Mouse (Mus musculus): ENCODE results near the gene Ropn1. TPM values are rescaled to one million over a fixed set of nuclear protein-coding genes. Genes with fewer than 3 reads are reported as not detected.
A peak's percentile ranks its signal among the peaks of the same experiment; 100 is the strongest.

Gene Ropn1
- polyA plus RNA-seq (2014; fragmentation: Nextera tagmentation; extraction: Ambion mirVana) = 0.24 TPM in 1 of 2 replicates, not detected in the other

- ATAC-seq (ENCODE audit: low FRiP score) = no peak
- no peak for DNase-seq (ENCODE audit: low spot score)
- Histone ChIP-seq H3K9me3 (ENCODE audit: control insufficient read depth, low read length) (no peaks in the 10 kb centered on the region), H3K27ac (no peak within 1 kb of the TSS), H3K4me1 (replicated peaks; ENCODE audit: control insufficient read depth, insufficient read depth, low read length) (no peaks in the 10 kb centered on the region), H3K4me3 (replicated peaks; ENCODE audit: low read length) (no peak within 1 kb of the TSS), H3K27me3 (ENCODE audit: control insufficient read depth, insufficient read depth, low read length) (no peaks in the 10 kb centered on the region), H3K4me2 (replicated peaks) (no peak within 1 kb of the TSS), H3K36me3 (replicated peaks; ENCODE audit: control insufficient read depth, insufficient read depth) (no peaks in the 10 kb centered on the region), H3K9ac (no peak within 1 kb of the TSS)
- WGBS = 64% methylated on average over 7 of the region's 7 CpGs
Measured at GRCm38 (mm10) chr16:34649621-34650020, at the start of gene Ropn1. Gene Ropn1 (plus strand): TSS chr16:34649921.

- Histone ChIP-seq H3K27ac (no peak overlapping the region), H3K9ac (no peak overlapping the region), H3K36me3 (replicated peaks; ENCODE audit: control insufficient read depth, insufficient read depth) (no peaks in the 10 kb centered on the region), H3K27me3 (ENCODE audit: control insufficient read depth, insufficient read depth, low read length) (no peaks in the 10 kb centered on the region), H3K4me3 (replicated peaks; ENCODE audit: low read length) (no peak overlapping the region), H3K4me1 (replicated peaks; ENCODE audit: control insufficient read depth, insufficient read depth, low read length) (no peaks in the 10 kb centered on the region), H3K9me3 (ENCODE audit: control insufficient read depth, low read length) (no peaks in the 10 kb centered on the region), H3K4me2 (replicated peaks) (no peak overlapping the region)
- DNase-seq (ENCODE audit: low spot score) = no peak
- ATAC-seq (ENCODE audit: low FRiP score) = no peak
- WGBS = 76% methylated on average over 4 of the region's 4 CpGs
Measured at GRCm38 (mm10) chr16:34601954-34602353, 47.8 kb upstream of the Ropn1 start.

GRCm38 (mm10) chr16:34603076-34603475 is 46.6 kb upstream of the Ropn1 start:
- Histone ChIP-seq H3K4me2 (replicated peaks) (no peak overlapping the region), H3K4me1 (replicated peaks; ENCODE audit: control insufficient read depth, insufficient read depth, low read length) (no peaks in the 10 kb centered on the region), H3K36me3 (replicated peaks; ENCODE audit: control insufficient read depth, insufficient read depth) (no peaks in the 10 kb centered on the region), H3K27me3 (ENCODE audit: control insufficient read depth, insufficient read depth, low read length) (no peaks in the 10 kb centered on the region), H3K4me3 (replicated peaks; ENCODE audit: low read length) (no peak overlapping the region), H3K9me3 (ENCODE audit: control insufficient read depth, low read length) (no peaks in the 10 kb centered on the region), H3K27ac (no peak overlapping the region), H3K9ac (no peak overlapping the region)
- peak; percentile 27 for DNase-seq (ENCODE audit: low spot score)
- WGBS = 76% methylated on average over 4 of the region's 4 CpGs
- ATAC-seq (ENCODE audit: low FRiP score) = no peak

- Histone ChIP-seq H3K27ac (no peak overlapping the region), H3K4me3 (replicated peaks; ENCODE audit: low read length) (no peak overlapping the region), H3K9me3 (ENCODE audit: control insufficient read depth, low read length) (no peaks in the 10 kb centered on the region), H3K9ac (no peak overlapping the region), H3K4me2 (replicated peaks) (no peak overlapping the region), H3K27me3 (ENCODE audit: control insufficient read depth, insufficient read depth, low read length) (no peaks in the 10 kb centered on the region), H3K4me1 (replicated peaks; ENCODE audit: control insufficient read depth, insufficient read depth, low read length) (no peaks in the 10 kb centered on the region), H3K36me3 (replicated peaks; ENCODE audit: control insufficient read depth, insufficient read depth) (no peaks in the 10 kb centered on the region)
- WGBS = 56% methylated on average over 6 of the region's 6 CpGs
- ATAC-seq (ENCODE audit: low FRiP score) (no peak), DNase-seq (ENCODE audit: low spot score) (no peak)
Measured at GRCm38 (mm10) chr16:34603854-34604253, 45.9 kb upstream of the Ropn1 start.

GRCm38 (mm10) chr16:34605679-34606078 is 44.0 kb upstream of the Ropn1 start:
- ATAC-seq (ENCODE audit: low FRiP score) = no peak
- H3K4me3 ChIP-seq (replicated peaks; ENCODE audit: low read length) = no peak overlapping the region
- H3K9me3 ChIP-seq (ENCODE audit: control insufficient read depth, low read length) = no peaks in the 10 kb centered on the region
- H3K9ac ChIP-seq = no peak overlapping the region
- no peaks in the 10 kb centered on the region for H3K36me3 ChIP-seq (replicated peaks; ENCODE audit: control insufficient read depth, insufficient read depth)
- H3K4me1 ChIP-seq (replicated peaks; ENCODE audit: control insufficient read depth, insufficient read depth, low read length) = no peaks in the 10 kb centered on the region
- no peaks in the 10 kb centered on the region for H3K27me3 ChIP-seq (ENCODE audit: control insufficient read depth, insufficient read depth, low read length)
- H3K4me2 ChIP-seq (replicated peaks) = no peak overlapping the region
- DNase-seq (ENCODE audit: low spot score) = peak; percentile 52
- 36% methylated on average over 3 of the region's 3 CpGs for WGBS
- H3K27ac ChIP-seq = no peak overlapping the region

GRCm38 (mm10) chr16:34610137-34610536 is 39.6 kb upstream of the Ropn1 start:
- Histone ChIP-seq H3K9me3 (ENCODE audit: control insufficient read depth, low read length) (0 out of 2 replicates have a peak, but pooled peaks cover 5% of the 10 kb centered on the region), H3K4me3 (replicated peaks; ENCODE audit: low read length) (no peak overlapping the region), H3K36me3 (replicated peaks; ENCODE audit: control insufficient read depth, insufficient read depth) (no peaks in the 10 kb centered on the region), H3K4me2 (replicated peaks) (no peak overlapping the region), H3K27ac (no peak overlapping the region), H3K27me3 (ENCODE audit: control insufficient read depth, insufficient read depth, low read length) (no peaks in the 10 kb centered on the region), H3K4me1 (replicated peaks; ENCODE audit: control insufficient read depth, insufficient read depth, low read length) (no peaks in the 10 kb centered on the region), H3K9ac (no peak overlapping the region)
- WGBS = 88% methylated on average over 1 of the region's 1 CpGs
- no peak for DNase-seq (ENCODE audit: low spot score)
- ATAC-seq (ENCODE audit: low FRiP score) = no peak

- WGBS = 82% methylated on average over 2 of the region's 2 CpGs
- 0 out of 2 replicates have a peak, but pooled peaks cover 7% of the 10 kb centered on the region for H3K9me3 ChIP-seq (ENCODE audit: control insufficient read depth, low read length)
- ATAC-seq (ENCODE audit: low FRiP score) = no peak
- no peaks in the 10 kb centered on the region for H3K36me3 ChIP-seq (replicated peaks; ENCODE audit: control insufficient read depth, insufficient read depth)
- DNase-seq (ENCODE audit: low spot score) = no peak
- H3K27me3 ChIP-seq (ENCODE audit: control insufficient read depth, insufficient read depth, low read length) = no peaks in the 10 kb centered on the region
- no peaks in the 10 kb centered on the region for H3K4me1 ChIP-seq (replicated peaks; ENCODE audit: control insufficient read depth, insufficient read depth, low read length)
- H3K4me2 ChIP-seq (replicated peaks) = no peak overlapping the region
- no peak overlapping the region for H3K9ac ChIP-seq
- no peak overlapping the region for H3K4me3 ChIP-seq (replicated peaks; ENCODE audit: low read length)
- no peak overlapping the region for H3K27ac ChIP-seq
Measured at GRCm38 (mm10) chr16:34614021-34614420, 35.7 kb upstream of the Ropn1 start.

- ATAC-seq (ENCODE audit: low FRiP score) (no peak), DNase-seq (ENCODE audit: low spot score) (no peak)
- Histone ChIP-seq H3K36me3 (replicated peaks; ENCODE audit: control insufficient read depth, insufficient read depth) (no peaks in the 10 kb centered on the region), H3K4me3 (replicated peaks; ENCODE audit: low read length) (no peak overlapping the region), H3K27me3 (ENCODE audit: control insufficient read depth, insufficient read depth, low read length) (no peaks in the 10 kb centered on the region), H3K9me3 (ENCODE audit: control insufficient read depth, low read length) (no peaks in the 10 kb centered on the region), H3K9ac (no peak overlapping the region), H3K27ac (no peak overlapping the region), H3K4me2 (replicated peaks) (no peak overlapping the region), H3K4me1 (replicated peaks; ENCODE audit: control insufficient read depth, insufficient read depth, low read length) (no peaks in the 10 kb centered on the region)
- WGBS = 30% methylated on average over 2 of the region's 2 CpGs
Measured at GRCm38 (mm10) chr16:34627591-34627990, 22.1 kb upstream of the Ropn1 start.

GRCm38 (mm10) chr16:34628397-34628796 is 21.3 kb upstream of the Ropn1 start:
- no peak overlapping the region for H3K4me2 ChIP-seq (replicated peaks)
- no peak for ATAC-seq (ENCODE audit: low FRiP score)

GRCm38 (mm10) chr16:34635557-34635956 is 14.2 kb upstream of the Ropn1 start:
- no peaks in the 10 kb centered on the region for H3K9me3 ChIP-seq (ENCODE audit: control insufficient read depth, low read length)
- WGBS = 77% methylated on average over 3 of the region's 3 CpGs
- ATAC-seq (ENCODE audit: low FRiP score) (no peak), DNase-seq (ENCODE audit: low spot score) (no peak)
- H3K36me3 ChIP-seq (replicated peaks; ENCODE audit: control insufficient read depth, insufficient read depth) = no peaks in the 10 kb centered on the region
- no peaks in the 10 kb centered on the region for H3K4me1 ChIP-seq (replicated peaks; ENCODE audit: control insufficient read depth, insufficient read depth, low read length)
- H3K27me3 ChIP-seq (ENCODE audit: control insufficient read depth, insufficient read depth, low read length) = no peaks in the 10 kb centered on the region
- no peak overlapping the region for H3K4me3 ChIP-seq (replicated peaks; ENCODE audit: low read length)
- H3K4me2 ChIP-seq (replicated peaks) = no peak overlapping the region
- H3K27ac ChIP-seq = no peak overlapping the region
- H3K9ac ChIP-seq = no peak overlapping the region

More at GRCm38 (mm10) chr16:34628397-34628796, 21.3 kb upstream of the Ropn1 start:
- Histone ChIP-seq H3K36me3 (replicated peaks; ENCODE audit: control insufficient read depth, insufficient read depth) (no peaks in the 10 kb centered on the region), H3K4me3 (replicated peaks; ENCODE audit: low read length) (no peak overlapping the region), H3K27me3 (ENCODE audit: control insufficient read depth, insufficient read depth, low read length) (no peaks in the 10 kb centered on the region), H3K9me3 (ENCODE audit: control insufficient read depth, low read length) (no peaks in the 10 kb centered on the region), H3K9ac (no peak overlapping the region), H3K27ac (no peak overlapping the region), H3K4me1 (replicated peaks; ENCODE audit: control insufficient read depth, insufficient read depth, low read length) (no peaks in the 10 kb centered on the region)
- WGBS = 81% methylated on average over 4 of the region's 4 CpGs
- no peak for DNase-seq (ENCODE audit: low spot score)

Data from hindbrain, embryonic 14.5 days (tissue).